Mouse (Mus musculus) neural tube, embryonic 11.5 days (tissue): ENCODE results near the gene Sugt1. TPM values are rescaled to one million over a fixed set of nuclear protein-coding genes. Genes with fewer than 3 reads are reported as not detected.

Experiments used
- ATAC-seq: fragments of 200-750 bp; cut with Nextera tagmentation; 2 replicates; pipeline ENCODE4 v1.8.0; 2017; ENCODE audit warnings: moderate number of reproducible peaks, mild to moderate bottlenecking, moderate TSS enrichment, moderate library complexity; ENCODE audit not compliant: insufficient read depth, low FRiP score, low TSS enrichment
- DNase-seq: peaks from one replicate; pipeline ENCODE4 v3.0.0-alpha.2; 2015; ENCODE audit warnings: low spot score
- H3K27ac ChIP-seq: fragments of 300-500 bp; sonication (generic); 2 replicates; pipeline ENCODE4 v1.5.1; 2014; ENCODE audit warnings: low read depth, mild to moderate bottlenecking, low read length
- H3K27me3 ChIP-seq: fragments of 300-500 bp; sonication (generic); 2 replicates; pipeline ENCODE4 v1.6.1; 2014; ENCODE audit warnings: mild to moderate bottlenecking, low read length, mixed read lengths; ENCODE audit not compliant: control insufficient read depth, insufficient read depth
- H3K36me3 ChIP-seq: fragments of 300-500 bp; sonication (generic); 2 replicates; pipeline ENCODE4 v1.6.1; 2014; ENCODE audit warnings: mild to moderate bottlenecking, low read length, moderate library complexity, mixed read lengths; ENCODE audit not compliant: control insufficient read depth, insufficient read depth
- H3K4me1 ChIP-seq: fragments of 300-500 bp; sonication (generic); 2 replicates; pipeline ENCODE4 v1.6.1; 2014; ENCODE audit warnings: low read length, mixed read lengths; ENCODE audit not compliant: control insufficient read depth, insufficient read depth
- H3K4me2 ChIP-seq: fragments of 300-500 bp; sonication (generic); 2 replicates; pipeline ENCODE4 v1.6.1; 2014; ENCODE audit warnings: low read depth, mild to moderate bottlenecking, moderate library complexity
- H3K4me3 ChIP-seq: fragments of 300-500 bp; sonication (generic); 2 replicates; pipeline ENCODE4 v1.5.1; 2014; ENCODE audit warnings: low read depth, low read length
- H3K9ac ChIP-seq: fragments of 300-500 bp; sonication (generic); 2 replicates; pipeline ENCODE4 v1.6.1; 2014; ENCODE audit warnings: mild to moderate bottlenecking, low read length
- H3K9me3 ChIP-seq: fragments of 300-500 bp; sonication (generic); 2 replicates; pipeline ENCODE4 v1.6.1; 2016; ENCODE audit warnings: low read length; ENCODE audit not compliant: control insufficient read depth
- WGBS: fragments of 180-500 bp; shearing (Covaris S2); extraction: QIAGEN DNeasy Blood & Tissue Kit; methylation state at CpG from one replicate; pipeline ENCODE4 v1.1.7; 2014; 5-methylcytosine and 5-hydroxymethylcytosine counted together
- microRNA-seq: library from miRNA; unstranded; fragments of <30 nt; microRNA quantifications from one replicate; pipeline ENCODE4, GENCODE M21; 2016
- polyA plus RNA-seq: library from polyadenylated mRNA; unstranded; fragments of >200 nt; fragmentation: Nextera tagmentation; extraction: Ambion mirVana; gene quantifications from 2 replicates; pipeline ENCODE4 v1.2.1, GENCODE M21; 2014

Gene Sugt1
- polyA plus RNA-seq, 1 experiment from 2014 or later = 156 TPM

DNA sequence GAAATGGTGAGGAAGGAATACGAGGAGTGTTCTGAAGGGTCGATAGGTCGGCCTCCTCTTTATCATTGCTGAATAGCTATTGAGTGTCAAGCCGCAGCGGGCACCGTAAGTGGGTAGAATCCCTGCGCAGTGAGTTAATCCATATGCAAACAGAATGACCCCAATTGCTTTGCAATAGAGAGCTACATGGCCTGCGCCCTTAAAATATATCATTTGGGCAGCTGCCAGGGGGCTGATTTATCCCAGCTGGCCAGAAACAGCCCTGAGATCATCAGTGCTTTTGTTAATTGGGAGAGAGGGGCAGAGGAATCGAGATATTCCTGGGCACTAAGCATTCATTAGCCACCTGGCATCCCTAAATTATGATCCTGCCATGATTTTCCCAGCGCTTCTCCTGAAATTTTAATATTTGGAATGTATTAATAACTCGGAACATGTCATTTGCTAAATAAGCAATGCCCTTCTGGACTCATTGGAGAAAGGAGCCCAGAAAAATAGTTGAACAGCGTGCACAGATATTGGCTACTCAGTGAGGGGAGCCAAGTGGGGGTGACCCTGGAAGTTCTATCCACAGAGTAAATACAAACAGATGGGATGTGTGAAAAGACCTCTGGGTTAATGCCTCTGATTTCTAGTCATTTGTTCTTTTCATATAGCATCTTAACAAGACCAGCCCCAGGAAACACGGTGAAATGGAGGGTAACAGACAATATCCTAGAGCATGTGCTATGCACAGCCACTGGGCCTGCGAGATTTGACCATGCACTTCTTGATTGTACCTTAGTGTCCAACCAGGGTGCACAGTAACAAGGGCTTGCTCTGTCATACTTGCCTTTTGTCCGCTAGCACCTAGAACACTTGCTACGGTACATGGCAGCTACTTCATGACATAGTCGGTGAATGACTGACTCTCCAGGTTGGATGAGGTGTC is 85.9 kb downstream of the Sugt1 start:
- H3K4me2 ChIP-seq = 0 out of 2 replicates have a peak overlapping the region, but pooled peaks have one; percentile 4
- H3K27ac ChIP-seq = peak overlapping the region; percentile 17; the same call in 1 of the 2 replicates
- no peaks in the 10 kb centered on the region for H3K9me3 ChIP-seq
- H3K9ac ChIP-seq = no peak overlapping the region
- H3K4me3 ChIP-seq = no peak overlapping the region
- ATAC-seq (peak; percentile 74), DNase-seq (peak; percentile 61)
- no peaks in the 10 kb centered on the region for H3K36me3 ChIP-seq
- 50% methylated on average over 17 of the region's 17 CpGs for WGBS
- no peaks in the 10 kb centered on the region for H3K27me3 ChIP-seq
- peaks cover 11% of the 10 kb centered on the region; the same call in 1 of the 2 replicates for H3K4me1 ChIP-seq

DNA sequence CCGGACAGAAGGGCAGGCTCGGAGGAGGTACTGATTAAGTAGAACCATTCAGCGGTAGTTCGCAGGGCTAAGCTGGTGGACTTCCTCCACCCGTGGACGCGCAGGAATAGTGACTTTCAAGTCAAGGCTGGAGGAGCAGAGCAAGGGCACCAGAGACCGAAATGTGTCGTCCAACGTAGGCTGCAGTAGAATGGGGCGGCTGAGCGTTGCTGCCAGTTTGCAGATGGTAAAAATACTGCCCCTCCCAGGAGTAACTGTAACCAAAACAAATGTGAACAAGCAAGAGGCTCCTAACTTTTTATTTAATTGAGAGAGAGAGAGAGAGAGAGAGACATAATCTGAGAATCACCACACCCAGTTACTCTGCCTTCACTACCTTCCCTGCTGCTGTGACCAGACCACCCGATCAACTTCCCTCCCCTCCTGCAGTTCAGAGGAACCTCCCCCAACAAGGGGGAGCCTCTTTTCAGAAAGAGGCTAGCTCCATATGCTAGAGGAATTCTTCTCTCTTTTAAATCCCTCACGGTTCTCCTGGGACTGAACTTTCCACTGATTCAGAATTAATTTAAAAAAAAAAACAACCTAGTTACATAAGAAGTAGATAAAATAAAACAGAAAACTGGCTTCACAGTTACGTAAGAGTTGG is 89.7 kb downstream of the Sugt1 start:
- H3K4me3 ChIP-seq = no peak overlapping the region
- peak; percentile 27 for DNase-seq
- no peaks in the 10 kb centered on the region for H3K27me3 ChIP-seq
- no peak for ATAC-seq
- H3K4me2 ChIP-seq = no peak overlapping the region
- H3K9me3 ChIP-seq = no peaks in the 10 kb centered on the region
- peaks cover 11% of the 10 kb centered on the region; the same call in 1 of the 2 replicates for H3K4me1 ChIP-seq
- 50% methylated on average over 15 of the region's 15 CpGs for WGBS
- H3K9ac ChIP-seq = no peak overlapping the region
- no peak overlapping the region for H3K27ac ChIP-seq
- no peaks in the 10 kb centered on the region for H3K36me3 ChIP-seq

DNA sequence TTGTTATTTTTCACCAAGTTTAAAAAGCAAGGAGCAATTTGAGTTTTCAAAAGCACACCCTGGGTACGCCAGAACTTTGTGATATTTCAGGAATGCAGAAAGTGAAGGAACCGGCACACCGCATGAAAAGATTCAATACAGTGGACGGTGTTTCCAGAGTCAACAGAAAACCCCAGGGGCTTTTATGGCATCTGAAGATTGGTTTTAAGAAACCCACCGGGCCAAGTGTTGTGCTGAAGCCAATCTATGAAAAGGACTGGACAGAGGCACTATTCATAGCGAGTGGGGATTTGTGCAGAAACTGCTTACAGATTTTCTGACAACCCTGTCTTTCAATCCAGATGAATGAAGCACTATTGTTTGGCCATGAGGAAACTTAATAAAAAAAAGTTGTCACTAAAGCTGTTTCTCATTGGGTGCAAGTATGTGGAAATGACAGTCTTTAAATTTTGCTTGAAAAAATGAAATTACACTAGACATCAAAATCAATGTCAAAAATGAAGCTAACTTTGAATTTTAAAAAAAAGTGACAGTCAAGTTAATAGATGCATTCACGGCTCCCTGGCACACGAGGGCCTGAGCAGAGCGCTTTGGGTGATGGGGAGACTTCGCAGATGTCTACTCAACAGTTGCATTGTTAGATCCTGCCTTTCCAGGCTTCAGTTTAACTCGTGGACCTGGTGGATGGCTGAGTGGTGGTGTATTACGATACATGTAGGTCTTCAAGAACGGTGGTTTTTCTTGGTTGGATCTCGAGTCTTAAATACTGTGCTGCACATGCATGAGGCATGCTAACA is 90.6 kb downstream of the Sugt1 start:
- 48% methylated on average over 14 of the region's 14 CpGs for WGBS
- peak; percentile 25 for DNase-seq
- H3K4me2 ChIP-seq = no peak overlapping the region

DNA sequence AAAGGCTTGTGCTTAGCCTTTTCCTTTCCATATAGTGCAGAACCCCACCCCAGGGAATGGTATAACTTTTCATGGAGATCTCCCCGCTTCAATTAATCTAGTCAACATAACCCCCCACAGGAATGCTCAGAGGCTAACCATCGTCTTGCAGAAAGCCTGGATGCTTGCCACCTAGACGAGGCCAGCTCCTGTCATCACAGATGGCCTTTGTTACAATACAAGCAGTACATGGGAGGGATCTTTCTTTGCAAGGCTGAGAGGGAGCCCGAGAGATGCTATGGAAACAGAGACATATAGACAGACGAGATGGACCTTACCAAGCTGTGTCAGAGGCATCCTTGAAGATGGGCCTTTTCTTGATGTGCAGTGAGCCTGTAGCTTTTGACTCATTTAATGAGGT is 93.2 kb downstream of the Sugt1 start:
- no peak overlapping the region for H3K27ac ChIP-seq
- 0 out of 2 replicates have a peak, but pooled peaks cover 3% of the 10 kb centered on the region for H3K4me1 ChIP-seq
- DNase-seq (no peak), ATAC-seq (no peak)
- H3K36me3 ChIP-seq = no peaks in the 10 kb centered on the region
- no peak overlapping the region for H3K4me3 ChIP-seq
- H3K9me3 ChIP-seq = no peaks in the 10 kb centered on the region
- H3K4me2 ChIP-seq = no peak overlapping the region
- 71% methylated on average over 5 of the region's 5 CpGs for whole genome bisulfite sequencing
- H3K9ac ChIP-seq = no peak overlapping the region
- H3K27me3 ChIP-seq = no peaks in the 10 kb centered on the region

More for the DNA sequence above, 90.6 kb downstream of the Sugt1 start:
- H3K36me3 ChIP-seq = no peaks in the 10 kb centered on the region
- no peak overlapping the region for H3K4me3 ChIP-seq
- H3K27ac ChIP-seq = no peak overlapping the region
- no peak for ATAC-seq
- H3K4me1 ChIP-seq = peaks cover 6% of the 10 kb centered on the region; the same call in 1 of the 2 replicates
- no peak overlapping the region for H3K9ac ChIP-seq
- no peaks in the 10 kb centered on the region for H3K27me3 ChIP-seq
- H3K9me3 ChIP-seq = no peaks in the 10 kb centered on the region

Small RNA genes lying within 50 kb of the gene (microRNA-seq; reads per million reads assigned to microRNA genes)
- not detected for gene Gm27857

Other genes starting within 250 kb of the Sugt1 start
- gene Naa16, start 196.9 kb upstream of the Sugt1 start, polyA plus RNA-seq = 35.5 and 38.8 TPM in 2 replicates
- 11.7 and 11.8 TPM in 2 replicates for gene Mtrf1, start 189.9 kb upstream of the Sugt1 start, polyA plus RNA-seq
- gene Kbtbd7, start 161.2 kb upstream of the Sugt1 start, polyA plus RNA-seq = 18.4 and 19.9 TPM in 2 replicates
- gene Kbtbd6, start 135.9 kb upstream of the Sugt1 start, polyA plus RNA-seq = 5.7 and 6.3 TPM in 2 replicates
- gene Elf1, start 106.5 kb upstream of the Sugt1 start, polyA plus RNA-seq = 8.2 and 8.3 TPM in 2 replicates
- gene Wbp4, start 106.2 kb upstream of the Sugt1 start, polyA plus RNA-seq = 57.8 TPM in 2 replicates
- 13.3 and 15.3 TPM in 2 replicates for gene Cnmd, start 74.5 kb downstream of the Sugt1 start, polyA plus RNA-seq
- 18.5 and 19.5 TPM in 2 replicates for gene Pcdh8, start 183.6 kb downstream of the Sugt1 start, polyA plus RNA-seq